Mouse (Mus musculus): ENCODE data around the gene Eif2b4. TPM values are rescaled to one million over a fixed set of nuclear protein-coding genes. Genes with fewer than 3 reads are reported as not detected.

The Eif2b4 gene
- polyA plus RNA-seq, 1 experiment, result 60.2 TPM

DNA sequence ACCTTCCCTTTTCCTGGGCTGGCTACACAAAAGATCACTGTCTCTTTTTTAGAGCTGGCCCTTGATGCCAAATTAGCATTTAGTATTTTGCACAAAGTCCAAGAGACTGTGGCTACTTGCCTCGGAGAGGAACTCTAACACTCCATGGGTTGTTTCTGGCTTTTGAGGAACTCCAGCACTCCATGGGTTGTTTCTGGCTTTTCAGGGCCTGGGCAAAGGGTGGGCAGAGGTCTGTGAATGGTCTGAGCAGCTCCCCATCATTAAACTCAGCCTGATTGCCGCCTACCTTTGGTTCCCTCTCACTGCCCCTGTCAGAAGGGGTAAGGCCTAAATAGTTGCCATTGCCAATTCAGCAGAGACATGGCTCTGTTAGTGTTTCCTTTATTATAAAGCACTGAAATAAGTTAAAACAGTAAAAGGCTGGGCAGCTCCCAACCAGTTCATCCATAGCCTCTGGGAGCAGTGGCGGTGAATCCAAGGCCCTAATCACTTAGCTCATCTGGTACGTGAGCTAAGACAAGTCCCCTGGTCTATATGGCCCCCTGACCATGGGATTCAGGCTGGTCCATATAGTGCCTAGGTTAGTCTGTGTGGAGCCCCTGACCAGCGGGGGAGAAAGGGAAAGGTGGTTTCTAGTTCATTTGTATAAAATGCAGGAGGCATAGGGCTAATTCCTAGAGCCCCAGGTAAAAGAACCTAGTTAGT, 5.5 kb upstream of the Eif2b4 start:
- Histone ChIP-seq H3K79me2 (ENCODE audit: control insufficient read depth, insufficient read depth) (peaks cover 22% of the 10 kb centered on the region), H3K27me3 (ENCODE audit: control insufficient read depth, insufficient read depth, insufficient read length) (no peaks in the 10 kb centered on the region), H3ac (ENCODE audit: control insufficient read depth, insufficient read length) (no peak overlapping the region), H3K4me3 (no peak overlapping the region), H3K36me3 (ENCODE audit: control insufficient read depth, insufficient read depth) (peaks cover 44% of the 10 kb centered on the region), H3K4me2 (ENCODE audit: low read depth) (no peak overlapping the region)
- TF ChIP-seq TCF3 (IDR thresholded peaks at IDR 0.05; ENCODE audit: insufficient read length, low read depth) (no peak), MAX (IDR thresholded peaks at IDR 0.05; ENCODE audit: low read depth) (no peak), E2F4 (IDR thresholded peaks at IDR 0.05; ENCODE audit: insufficient read depth) (no peak), MYOD1 (IDR thresholded peaks at IDR 0.05; ENCODE audit: control insufficient read depth in 1 of 3, insufficient read length in 2 of 3, low read depth in 2 of 3) (no peak), POLR2A (IDR thresholded peaks at IDR 0.05; ENCODE audit: insufficient read length, low read depth) (no peak), TCF12 (IDR thresholded peaks at IDR 0.05; ENCODE audit: insufficient read depth, poor library complexity, severe bottlenecking) (no peak), POLR2AphosphoS2 (IDR thresholded peaks at IDR 0.05; ENCODE audit: insufficient read length, low read depth) (no peak), REST (IDR thresholded peaks at IDR 0.05; ENCODE audit: insufficient read depth, insufficient read length) (no peak), USF1 (IDR thresholded peaks at IDR 0.05; ENCODE audit: low read depth) (no peak), MYOG (IDR thresholded peaks at IDR 0.05; ENCODE audit: control insufficient read depth in 1 of 3, insufficient read depth in 1 of 3, insufficient read length in 2 of 3, low read depth in 2 of 3) (no peak), SRF (IDR thresholded peaks at IDR 0.05; ENCODE audit: control insufficient read depth, insufficient read length, low read depth) (no peak), CEBPB (IDR thresholded peaks at IDR 0.05; ENCODE audit: insufficient read depth, poor library complexity, severe bottlenecking) (no peak)

DNA sequence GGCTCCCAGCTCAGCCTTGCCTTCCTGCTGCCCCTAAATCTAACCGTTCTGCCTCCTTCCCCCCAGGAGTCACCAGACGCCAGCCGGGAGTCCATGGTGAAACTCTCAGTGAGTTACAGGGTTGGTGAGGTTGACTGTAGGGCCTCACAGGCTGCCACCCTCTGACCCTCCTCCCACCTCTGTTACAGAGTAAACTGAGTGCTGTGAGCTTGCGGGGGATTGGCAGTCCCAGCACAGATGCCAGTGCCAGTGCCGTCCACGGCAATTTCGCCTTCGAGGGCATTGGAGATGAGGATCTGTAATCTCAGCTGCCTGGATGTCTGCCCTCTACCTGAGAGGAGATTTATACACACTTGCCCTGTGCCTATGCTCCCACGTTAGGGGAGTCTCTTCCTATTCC, 4.9 kb upstream of the Eif2b4 start:
- TF ChIP-seq TCF12 (IDR thresholded peaks at IDR 0.05; ENCODE audit: insufficient read depth, poor library complexity, severe bottlenecking) (no peak), POLR2AphosphoS2 (IDR thresholded peaks at IDR 0.05; ENCODE audit: insufficient read length, low read depth) (peak; percentile 74), E2F4 (IDR thresholded peaks at IDR 0.05; ENCODE audit: insufficient read depth) (no peak), USF1 (IDR thresholded peaks at IDR 0.05; ENCODE audit: low read depth) (no peak), POLR2A (IDR thresholded peaks at IDR 0.05; ENCODE audit: insufficient read length, low read depth) (peak; percentile 44)

DNA sequence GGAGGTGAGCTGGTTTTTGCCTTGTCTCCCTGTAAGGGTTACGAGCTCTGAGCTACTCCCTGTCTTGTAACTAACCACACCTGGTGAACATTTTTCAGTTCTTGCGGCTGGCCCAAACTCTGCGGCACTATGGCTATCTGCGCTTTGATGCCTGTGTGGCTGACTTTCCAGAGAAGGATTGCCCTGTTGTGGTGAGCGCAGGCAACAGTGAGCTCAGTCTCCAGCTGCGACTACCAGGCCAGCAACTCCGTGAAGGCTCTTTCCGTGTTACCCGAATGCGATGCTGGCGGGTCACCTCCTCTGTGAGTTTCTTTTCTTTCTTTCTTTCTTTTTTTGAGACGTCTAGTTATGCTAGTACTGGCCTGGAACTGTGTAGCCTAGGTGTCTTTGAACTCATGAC, 3.8 kb upstream of the Eif2b4 start:
- Histone ChIP-seq H3K4me3 (no peak overlapping the region), H3K27me3 (ENCODE audit: control insufficient read depth, insufficient read depth, insufficient read length) (no peaks in the 10 kb centered on the region), H3K4me2 (ENCODE audit: low read depth) (no peak overlapping the region), H3ac (ENCODE audit: control insufficient read depth, insufficient read length) (no peak overlapping the region), H3K36me3 (ENCODE audit: control insufficient read depth, insufficient read depth) (peaks cover 41% of the 10 kb centered on the region), H3K79me2 (ENCODE audit: control insufficient read depth, insufficient read depth) (peaks cover 24% of the 10 kb centered on the region)
- TF ChIP-seq POLR2AphosphoS2 (IDR thresholded peaks at IDR 0.05; ENCODE audit: insufficient read length, low read depth) (peak; percentile 62), USF1 (IDR thresholded peaks at IDR 0.05; ENCODE audit: low read depth) (no peak)

More for the DNA sequence above, 4.9 kb upstream of the Eif2b4 start:
- Histone ChIP-seq H3ac (ENCODE audit: control insufficient read depth, insufficient read length) (no peak overlapping the region), H3K79me2 (ENCODE audit: control insufficient read depth, insufficient read depth) (peaks cover 24% of the 10 kb centered on the region), H3K27me3 (ENCODE audit: control insufficient read depth, insufficient read depth, insufficient read length) (no peaks in the 10 kb centered on the region), H3K4me3 (no peak overlapping the region), H3K4me2 (ENCODE audit: low read depth) (no peak overlapping the region), H3K36me3 (ENCODE audit: control insufficient read depth, insufficient read depth) (peaks cover 41% of the 10 kb centered on the region)

DNA sequence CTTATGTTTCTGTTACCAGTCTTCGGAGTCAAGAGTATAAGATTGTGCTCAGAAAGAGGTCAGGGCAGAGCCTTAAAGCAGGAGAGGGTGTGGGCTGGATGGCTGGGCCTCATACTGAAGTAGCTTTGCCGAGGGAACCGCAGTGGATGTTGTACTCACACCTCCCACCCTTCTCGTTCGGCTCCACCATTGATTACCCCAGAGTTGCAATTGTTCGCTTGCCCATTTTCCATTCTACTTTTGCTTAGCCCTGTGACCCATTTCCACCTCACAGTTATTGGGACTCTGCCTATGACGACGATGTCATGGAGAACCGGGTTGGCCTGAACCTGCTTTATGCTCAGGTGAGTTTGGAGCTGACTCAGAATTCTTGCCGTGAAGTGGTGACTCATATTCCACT, 3.0 kb upstream of the Eif2b4 start:
- no peak overlapping the region for H3K4me3 ChIP-seq
- no peak overlapping the region for H3K4me2 ChIP-seq (ENCODE audit: low read depth)
- peaks cover 17% of the 10 kb centered on the region for H3K79me2 ChIP-seq (ENCODE audit: control insufficient read depth, insufficient read depth)
- no peaks in the 10 kb centered on the region for H3K27me3 ChIP-seq (ENCODE audit: control insufficient read depth, insufficient read depth, insufficient read length)
- TF ChIP-seq REST (IDR thresholded peaks at IDR 0.05; ENCODE audit: insufficient read depth, insufficient read length), result no peak
- no peak for TF ChIP-seq POLR2A (IDR thresholded peaks at IDR 0.05; ENCODE audit: insufficient read length, low read depth)
- TF ChIP-seq USF1 (IDR thresholded peaks at IDR 0.05; ENCODE audit: low read depth), result no peak
- TF ChIP-seq MAX (IDR thresholded peaks at IDR 0.05; ENCODE audit: low read depth), result no peak
- peak; percentile 67 for TF ChIP-seq POLR2AphosphoS2 (IDR thresholded peaks at IDR 0.05; ENCODE audit: insufficient read length, low read depth)
- peaks cover 41% of the 10 kb centered on the region for H3K36me3 ChIP-seq (ENCODE audit: control insufficient read depth, insufficient read depth)
- H3ac ChIP-seq (ENCODE audit: control insufficient read depth, insufficient read length), result no peak overlapping the region

DNA sequence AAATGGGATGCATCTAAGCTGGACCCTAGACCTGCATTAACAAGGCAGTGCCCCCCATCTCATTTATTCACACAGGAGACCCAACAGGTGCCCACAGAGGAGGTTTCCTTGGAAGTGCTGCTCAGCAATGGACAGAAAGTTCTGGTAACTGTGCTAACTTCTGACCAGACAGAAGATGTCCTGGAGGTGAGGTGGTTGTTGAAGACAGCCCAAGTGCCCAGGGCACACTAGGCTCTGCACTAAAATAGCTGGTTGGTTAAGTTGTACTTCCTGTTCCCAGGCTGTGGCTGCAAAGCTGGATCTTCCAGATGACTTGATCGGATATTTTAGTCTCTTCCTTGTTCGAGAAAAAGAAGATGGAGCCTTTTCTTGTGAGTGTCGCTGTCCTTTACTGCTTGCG, 2.4 kb upstream of the Eif2b4 start:
- Histone ChIP-seq H3ac (ENCODE audit: control insufficient read depth, insufficient read length) (no peak overlapping the region), H3K4me3 (no peak overlapping the region), H3K36me3 (ENCODE audit: control insufficient read depth, insufficient read depth) (peaks cover 41% of the 10 kb centered on the region), H3K79me2 (ENCODE audit: control insufficient read depth, insufficient read depth) (peaks cover 12% of the 10 kb centered on the region), H3K4me2 (ENCODE audit: low read depth) (no peak overlapping the region), H3K27me3 (ENCODE audit: control insufficient read depth, insufficient read depth, insufficient read length) (no peaks in the 10 kb centered on the region)
- TF ChIP-seq MAX (IDR thresholded peaks at IDR 0.05; ENCODE audit: low read depth) (no peak), MYOG (IDR thresholded peaks at IDR 0.05; ENCODE audit: control insufficient read depth in 1 of 3, insufficient read depth in 1 of 3, insufficient read length in 2 of 3, low read depth in 2 of 3) (no peak), CEBPB (IDR thresholded peaks at IDR 0.05; ENCODE audit: insufficient read depth, poor library complexity, severe bottlenecking) (no peak), MYOD1 (IDR thresholded peaks at IDR 0.05; ENCODE audit: control insufficient read depth in 1 of 3, insufficient read length in 2 of 3, low read depth in 2 of 3) (no peak), TCF12 (IDR thresholded peaks at IDR 0.05; ENCODE audit: insufficient read depth, poor library complexity, severe bottlenecking) (no peak), E2F4 (IDR thresholded peaks at IDR 0.05; ENCODE audit: insufficient read depth) (no peak), REST (IDR thresholded peaks at IDR 0.05; ENCODE audit: insufficient read depth, insufficient read length) (no peak), USF1 (IDR thresholded peaks at IDR 0.05; ENCODE audit: low read depth) (no peak), SRF (IDR thresholded peaks at IDR 0.05; ENCODE audit: control insufficient read depth, insufficient read length, low read depth) (no peak), POLR2A (IDR thresholded peaks at IDR 0.05; ENCODE audit: insufficient read length, low read depth) (no peak), TCF3 (IDR thresholded peaks at IDR 0.05; ENCODE audit: insufficient read length, low read depth) (no peak), POLR2AphosphoS2 (IDR thresholded peaks at IDR 0.05; ENCODE audit: insufficient read length, low read depth) (no peak)

Measured in myocyte (in vitro differentiated cells).